ENCODE assay signal across 13 mouse cellular contexts in genomic region chr9:66078072-66078471, GRCm38 (mm10). TPM values are rescaled to one million over a fixed set of nuclear protein-coding genes. Genes with fewer than 3 reads are reported as not detected.
DNase-seq lines count a peak whose midpoint lies in the region; ATAC-seq and TF ChIP-seq lines count a peak whose summit lies in the region.
"Had no signal": no experiment of that assay in that cellular context is flagged by ENCODE, and none has a peak within 500 bp of the region (broad histone marks: within the 10 kb centered on the region; RNA-seq: fewer than 3 reads in every experiment).

No protein-coding gene starts in this region.

- no peaks in the 10 kb centered on the region for H3K36me3 ChIP-seq in heart, embryonic 12.5 days
- no peaks in the 10 kb centered on the region for H3K36me3 ChIP-seq in lung, embryonic 15.5 days
- no peaks in the 10 kb centered on the region for H3K36me3 ChIP-seq in hindbrain, embryonic 14.5 days (replicated peaks; ENCODE audit: control insufficient read depth, insufficient read depth)
- H3K36me3 ChIP-seq in midbrain, embryonic 16.5 days (ENCODE audit: control insufficient read depth, insufficient read depth, low read length): no peaks in the 10 kb centered on the region
- H3K36me3 ChIP-seq: embryonic facial prominence, embryonic 15.5 days had no signal

- no peaks in the 10 kb centered on the region for H3K27me3 ChIP-seq in heart, embryonic 12.5 days (replicated peaks)
- no peaks in the 10 kb centered on the region for H3K27me3 ChIP-seq in lung, embryonic 15.5 days
- H3K27me3 ChIP-seq in hindbrain, embryonic 14.5 days (ENCODE audit: control insufficient read depth, insufficient read depth, low read length): no peaks in the 10 kb centered on the region
- H3K27me3 ChIP-seq in midbrain, embryonic 16.5 days (ENCODE audit: control insufficient read depth, insufficient read depth, low read depth, low read length): no peaks in the 10 kb centered on the region
- H3K27me3 ChIP-seq: embryonic facial prominence, embryonic 15.5 days had no signal

- H3K4me3 ChIP-seq in heart, embryonic 12.5 days: peak overlapping the region; percentile 24
- H3K4me3 ChIP-seq in lung, embryonic 15.5 days: no peak overlapping the region
- no peak overlapping the region for H3K4me3 ChIP-seq in hindbrain, embryonic 14.5 days (replicated peaks; ENCODE audit: low read length)
- H3K4me3 ChIP-seq in midbrain, embryonic 16.5 days (ENCODE audit: low read depth, low read length): no peak overlapping the region
- no peak overlapping the region for H3K4me3 ChIP-seq in gastrocnemius, adult 2 months
- H3K4me3 ChIP-seq: embryonic facial prominence, embryonic 15.5 days had no signal

- no peak for TF ChIP-seq CTCF in gastrocnemius, adult 2 months (IDR thresholded peaks at IDR 0.05)

- no peak for ATAC-seq in heart, embryonic 12.5 days (ENCODE audit: insufficient number of reproducible peaks, low FRiP score)
- ATAC-seq in lung, embryonic 15.5 days (ENCODE audit: borderline replicate concordance, extremely low read depth, low FRiP score, low TSS enrichment): no peak
- ATAC-seq in hindbrain, embryonic 14.5 days (ENCODE audit: low FRiP score): no peak
- ATAC-seq in midbrain, embryonic 16.5 days: no peak

- H3K9me3 ChIP-seq in heart, embryonic 12.5 days (replicated peaks): 0 out of 2 replicates have a peak, but pooled peaks cover 4% of the 10 kb centered on the region
- H3K9me3 ChIP-seq in lung, embryonic 15.5 days: no peaks in the 10 kb centered on the region
- no peaks in the 10 kb centered on the region for H3K9me3 ChIP-seq in hindbrain, embryonic 14.5 days (ENCODE audit: control insufficient read depth, low read length)
- no peaks in the 10 kb centered on the region for H3K9me3 ChIP-seq in midbrain, embryonic 16.5 days (replicated peaks; ENCODE audit: control insufficient read depth, low read length, poor library complexity, severe bottlenecking)
- H3K9me3 ChIP-seq: embryonic facial prominence, embryonic 15.5 days had no signal

- H3K4me2 ChIP-seq in heart, embryonic 12.5 days: peak overlapping the region; percentile 63
- peak overlapping the region; percentile 23; the same call in 1 of the 2 replicates for H3K4me2 ChIP-seq in lung, embryonic 15.5 days
- 0 out of 2 replicates have a peak overlapping the region, but pooled peaks have one; percentile 9 for H3K4me2 ChIP-seq in hindbrain, embryonic 14.5 days (replicated peaks)
- peak overlapping the region; percentile 33 for H3K4me2 ChIP-seq in midbrain, embryonic 16.5 days (ENCODE audit: low read length)
- H3K4me2 ChIP-seq: embryonic facial prominence, embryonic 15.5 days had no signal

- peaks cover 9% of the 10 kb centered on the region for H3K4me1 ChIP-seq in heart, embryonic 12.5 days (replicated peaks)
- peaks cover 23% of the 10 kb centered on the region; the same call in 1 of the 2 replicates for H3K4me1 ChIP-seq in lung, embryonic 15.5 days
- H3K4me1 ChIP-seq in hindbrain, embryonic 14.5 days (replicated peaks; ENCODE audit: control insufficient read depth, insufficient read depth, low read length): no peaks in the 10 kb centered on the region
- H3K4me1 ChIP-seq in midbrain, embryonic 16.5 days (ENCODE audit: control insufficient read depth, insufficient read depth, low read length): no peaks in the 10 kb centered on the region
- H3K4me1 ChIP-seq: embryonic facial prominence, embryonic 15.5 days had no signal

- intact Hi-C loops in heart, postnatal 10 days (cut with DNase I): no loop called here
- intact Hi-C loops in left cerebral cortex, postnatal 25 days (cut with DNase I): no loop called here
- intact Hi-C loops in gastrocnemius, adult 2 months (cut with DNase I): no loop called here

- 58% methylated on average over 3 of the region's 3 CpGs for WGBS in heart, embryonic 12.5 days
- WGBS in lung, embryonic 15.5 days: 35% methylated on average over 3 of the region's 3 CpGs
- 77% methylated on average over 3 of the region's 3 CpGs for WGBS in hindbrain, embryonic 14.5 days
- WGBS in midbrain, embryonic 16.5 days: 70% methylated on average over 3 of the region's 3 CpGs

- peak overlapping the region; percentile 64 for H3K9ac ChIP-seq in heart, embryonic 12.5 days
- peak overlapping the region; percentile 4; the same call in 1 of the 2 replicates for H3K9ac ChIP-seq in lung, embryonic 15.5 days
- H3K9ac ChIP-seq in hindbrain, embryonic 14.5 days: no peak overlapping the region
- 0 out of 2 replicates have a peak overlapping the region, but pooled peaks have one; percentile 30 for H3K9ac ChIP-seq in midbrain, embryonic 16.5 days (ENCODE audit: low read depth, low read length)
- H3K9ac ChIP-seq: embryonic facial prominence, embryonic 15.5 days had no signal

- DNase-seq in heart, postnatal 10 days: no peak
- DNase-seq in lung, postnatal 14 days: no peak
- DNase-seq in hindbrain, embryonic 14.5 days (ENCODE audit: low spot score): no peak
- no peak for DNase-seq in left cerebral cortex, postnatal 25 days (ENCODE audit: low spot score in 2 of 2)
- no peak for DNase-seq in gastrocnemius, adult 2 months
- DNase-seq: adrenal gland, postnatal 10 days; cerebellum, adult 11 months; gastrocnemius, postnatal 36 days; right cerebral cortex, postnatal 14 days had no signal

- peak overlapping the region; percentile 56 for H3K27ac ChIP-seq in heart, embryonic 12.5 days (ENCODE audit: poor library complexity, severe bottlenecking)
- H3K27ac ChIP-seq in lung, embryonic 15.5 days: peak overlapping the region; percentile 76
- no peak overlapping the region; the same call in 1 of the 2 replicates for H3K27ac ChIP-seq in hindbrain, embryonic 14.5 days
- H3K27ac ChIP-seq in midbrain, embryonic 16.5 days (ENCODE audit: low read length): peak overlapping the region; percentile 26
- H3K27ac ChIP-seq in gastrocnemius, adult 2 months: no peak overlapping the region
- H3K27ac ChIP-seq: embryonic facial prominence, embryonic 15.5 days had no signal

RNA-seq across cellular contexts. Expression of gene Snx22, which starts 8.6 kb away (rescaled TPM):
- polyA plus RNA-seq in heart, embryonic 12.5 days (2016; fragmentation: Nextera tagmentation; extraction: Ambion mirVana): 2.4 and 3.0 TPM in 2 replicates
- 1 to 10 TPM in 1 of 2 experiments, under 1 TPM in 1; 0.81 to 1.1 TPM for total RNA-seq in heart, postnatal 10 days (2021)
- polyA plus RNA-seq in lung, embryonic 15.5 days (2015; fragmentation: Nextera tagmentation; extraction: Ambion mirVana): 9.8 and 10.6 TPM in 2 replicates
- polyA plus RNA-seq in hindbrain, embryonic 14.5 days (2014; fragmentation: Nextera tagmentation; extraction: Ambion mirVana): 9.0 TPM in 2 replicates
- polyA plus RNA-seq in midbrain, embryonic 16.5 days (2015; fragmentation: Nextera tagmentation; extraction: Ambion mirVana): 11.2 and 13.1 TPM in 2 replicates
- total RNA-seq in left cerebral cortex, postnatal 25 days (2021): 1 to 10 TPM; 3.2 to 3.3 TPM
- under 1 TPM in 1 of 2 experiments, not detected in 1; 0.28 TPM for total RNA-seq in gastrocnemius, adult 2 months (2021)

RNA-seq across cellular contexts. Expression of gene Ppib, which starts 18.1 kb away (rescaled TPM):
- polyA plus RNA-seq in heart, embryonic 12.5 days (2016; fragmentation: Nextera tagmentation; extraction: Ambion mirVana): 405 and 410 TPM in 2 replicates
- total RNA-seq in heart, postnatal 10 days (2021): 100 to 1,000 TPM; 262 to 272 TPM
- 655 and 682 TPM in 2 replicates for polyA plus RNA-seq in lung, embryonic 15.5 days (2015; fragmentation: Nextera tagmentation; extraction: Ambion mirVana)
- 364 and 387 TPM in 2 replicates for polyA plus RNA-seq in hindbrain, embryonic 14.5 days (2014; fragmentation: Nextera tagmentation; extraction: Ambion mirVana)
- polyA plus RNA-seq in midbrain, embryonic 16.5 days (2015; fragmentation: Nextera tagmentation; extraction: Ambion mirVana): 304 and 313 TPM in 2 replicates
- total RNA-seq in left cerebral cortex, postnatal 25 days (2021): 100 to 1,000 TPM; 182 to 184 TPM
- total RNA-seq in gastrocnemius, adult 2 months (2021): 10 to 100 TPM; 32.6 to 48.8 TPM

RNA-seq across cellular contexts. Expression of gene Snx1, which starts 48.3 kb away (rescaled TPM):
- 68.8 and 72.1 TPM in 2 replicates for polyA plus RNA-seq in heart, embryonic 12.5 days (2016; fragmentation: Nextera tagmentation; extraction: Ambion mirVana)
- total RNA-seq in heart, postnatal 10 days (2021): 10 to 100 TPM; 38.5 to 41.3 TPM
- polyA plus RNA-seq in lung, embryonic 15.5 days (2015; fragmentation: Nextera tagmentation; extraction: Ambion mirVana): 117 and 126 TPM in 2 replicates
- polyA plus RNA-seq in hindbrain, embryonic 14.5 days (2014; fragmentation: Nextera tagmentation; extraction: Ambion mirVana): 75.9 and 77.0 TPM in 2 replicates
- polyA plus RNA-seq in midbrain, embryonic 16.5 days (2015; fragmentation: Nextera tagmentation; extraction: Ambion mirVana): 68.0 and 78.3 TPM in 2 replicates
- total RNA-seq in left cerebral cortex, postnatal 25 days (2021): 10 to 100 TPM; 68.4 to 72.9 TPM
- 10 to 100 TPM; 10.9 to 16.0 TPM for total RNA-seq in gastrocnemius, adult 2 months (2021)

RNA-seq across cellular contexts. Expression of gene Ciao2a, which starts 48.3 kb away (rescaled TPM):
- polyA plus RNA-seq in heart, embryonic 12.5 days (2016; fragmentation: Nextera tagmentation; extraction: Ambion mirVana): 161 and 176 TPM in 2 replicates
- total RNA-seq in heart, postnatal 10 days (2021): 10 to 100 TPM; 84.0 to 85.4 TPM
- 148 and 149 TPM in 2 replicates for polyA plus RNA-seq in lung, embryonic 15.5 days (2015; fragmentation: Nextera tagmentation; extraction: Ambion mirVana)
- polyA plus RNA-seq in hindbrain, embryonic 14.5 days (2014; fragmentation: Nextera tagmentation; extraction: Ambion mirVana): 65.8 and 72.2 TPM in 2 replicates
- 61.0 and 69.5 TPM in 2 replicates for polyA plus RNA-seq in midbrain, embryonic 16.5 days (2015; fragmentation: Nextera tagmentation; extraction: Ambion mirVana)
- total RNA-seq in left cerebral cortex, postnatal 25 days (2021): 10 to 100 TPM; 31.2 to 32.1 TPM
- total RNA-seq in gastrocnemius, adult 2 months (2021): 10 to 100 TPM; 43.7 to 52.9 TPM

Comparison
In these comparisons a context has a peak if more than half of its experiments do, and no peak if none do; other contexts are left out.
1. H3K27ac ChIP-seq: peak in heart, embryonic 12.5 days (single experiment), lung, embryonic 15.5 days (single experiment) and midbrain, embryonic 16.5 days (single experiment); none in hindbrain, embryonic 14.5 days (single experiment) and gastrocnemius, adult 2 months (single experiment).
2. H3K4me2 ChIP-seq: peak in every context shown above with its lines; median percentile 63 in heart, embryonic 12.5 days; 33 in midbrain, embryonic 16.5 days; 23 in lung, embryonic 15.5 days; 9 in hindbrain, embryonic 14.5 days.